Mouse (Mus musculus): ENCODE results near the gene Cryga. TPM values are rescaled to one million over a fixed set of nuclear protein-coding genes. Genes with fewer than 3 reads are reported as not detected.
"Not testable (repeated sequence)": the region's sequence is repeated elsewhere in the genome, so short reads cannot be mapped to it uniquely, and the experiment has no call there.

The Cryga gene
- total RNA-seq, 2 experiments from 2014 or later: not detected

GRCm38 (mm10) chr1:65107654-65108279 lies 4.6 kb upstream of the Cryga start:
- no peak for ATAC-seq (replicated peaks; ENCODE audit: low FRiP score, low TSS enrichment, poor library complexity, severe bottlenecking)

GRCm38 (mm10) chr1:65096953-65097352 lies 6.2 kb downstream of the Cryga start:
- no peak for ATAC-seq (replicated peaks; ENCODE audit: low FRiP score, low TSS enrichment, poor library complexity, severe bottlenecking)

DNA sequence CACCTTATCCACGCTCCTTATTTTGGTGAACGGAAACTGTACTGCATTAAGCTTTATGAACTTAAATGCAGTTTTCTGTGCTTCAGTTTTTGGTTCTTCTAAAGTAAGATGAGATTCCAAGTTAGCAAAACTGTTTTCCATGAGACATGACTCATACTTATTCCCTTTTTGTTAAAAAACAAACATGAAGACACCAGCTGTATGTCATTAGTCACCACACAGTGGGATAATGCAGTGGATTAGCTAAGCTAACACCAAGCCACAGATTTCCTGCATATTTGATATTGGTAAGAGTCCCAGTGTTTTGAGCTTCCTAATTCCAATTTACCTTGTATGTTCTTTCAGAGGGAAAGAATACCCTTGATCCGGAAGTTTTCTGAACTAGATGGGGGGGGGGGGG lies 11.6 kb downstream of the Cryga start:
- no peak for ATAC-seq (replicated peaks; ENCODE audit: low FRiP score, low TSS enrichment, poor library complexity, severe bottlenecking)

GRCm38 (mm10) chr1:65090370-65090769 lies 12.8 kb downstream of the Cryga start:
- no peak for ATAC-seq (replicated peaks; ENCODE audit: low FRiP score, low TSS enrichment, poor library complexity, severe bottlenecking)

DNA sequence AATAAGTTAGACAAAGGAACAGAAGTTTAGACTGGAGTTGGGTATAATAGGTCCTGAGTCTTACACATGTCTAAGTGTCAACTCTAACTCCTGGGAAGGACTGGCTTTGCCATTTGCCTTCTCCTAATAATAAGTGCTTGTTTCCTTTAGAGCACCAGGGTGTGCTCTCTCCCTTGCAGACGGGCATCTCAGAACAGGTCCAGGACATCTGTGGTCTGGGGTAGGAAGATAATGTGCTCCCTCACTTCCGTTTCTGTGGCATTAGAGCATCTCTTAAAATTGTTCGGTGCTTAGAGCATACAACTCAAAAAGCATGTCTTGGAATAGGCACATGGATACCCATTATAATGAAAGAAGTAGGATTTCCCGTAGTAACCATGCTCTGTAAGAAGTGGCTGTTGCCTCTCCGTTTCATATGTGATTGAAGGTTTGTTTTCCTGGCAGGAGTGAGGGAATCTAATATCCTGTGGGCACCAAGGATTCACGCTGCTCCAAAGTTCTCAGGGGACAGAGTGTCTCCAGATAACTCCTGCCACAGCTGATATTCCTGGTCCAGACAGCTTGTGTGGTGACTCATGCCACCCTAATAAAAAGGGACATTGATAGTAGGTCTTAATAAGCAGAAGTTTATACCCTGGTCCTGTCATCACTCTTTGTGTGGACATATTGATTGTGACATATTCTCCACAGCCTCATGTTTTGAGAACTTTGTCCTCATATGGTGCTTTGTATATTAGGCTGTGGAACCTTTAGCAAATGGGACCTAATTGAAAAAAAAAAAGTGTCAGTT lies 14.4 kb downstream of the Cryga start:
- no peak for ATAC-seq (replicated peaks; ENCODE audit: low FRiP score, low TSS enrichment, poor library complexity, severe bottlenecking)

DNA sequence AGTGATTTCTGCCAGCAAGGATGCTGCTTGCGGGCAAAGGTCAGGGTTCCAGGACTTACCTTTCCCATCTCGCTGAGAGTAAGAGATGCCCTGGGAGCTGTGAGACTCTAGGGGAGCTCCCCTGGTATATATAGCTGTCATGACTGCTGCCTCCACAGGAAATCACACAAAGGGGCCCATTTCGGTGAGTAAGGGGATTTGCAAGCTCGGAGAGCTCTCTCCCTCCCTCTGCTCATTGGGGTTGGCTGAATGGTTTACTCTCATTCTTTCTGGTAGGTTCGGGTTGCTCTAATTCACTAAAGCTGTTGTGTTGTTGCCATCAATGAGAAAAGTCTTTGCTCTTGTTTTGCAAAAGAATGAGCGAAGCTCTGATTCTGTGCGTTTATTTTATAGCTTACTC lies 21.0 kb downstream of the Cryga start, which contains the start of gene Crygb:
Crygb (minus strand) TSS at position 101 of the 400 bp plus-strand sequence.
- no peak for ATAC-seq (replicated peaks; ENCODE audit: low FRiP score, low TSS enrichment, poor library complexity, severe bottlenecking)

- ATAC-seq (replicated peaks; ENCODE audit: low FRiP score, low TSS enrichment, poor library complexity, severe bottlenecking): no peak
Observed at GRCm38 (mm10) chr1:65075607-65076006, 27.6 kb downstream of the Cryga start.

GRCm38 (mm10) chr1:65073589-65073988 lies 29.6 kb downstream of the Cryga start, which contains the start of gene Crygc:
TSS of gene Crygc (minus strand) at chr1:65073689.
- no peak for ATAC-seq (replicated peaks; ENCODE audit: low FRiP score, low TSS enrichment, poor library complexity, severe bottlenecking)

GRCm38 (mm10) chr1:65067842-65068241 lies 35.3 kb downstream of the Cryga start:
- ATAC-seq (replicated peaks; ENCODE audit: low FRiP score, low TSS enrichment, poor library complexity, severe bottlenecking): no peak

DNA sequence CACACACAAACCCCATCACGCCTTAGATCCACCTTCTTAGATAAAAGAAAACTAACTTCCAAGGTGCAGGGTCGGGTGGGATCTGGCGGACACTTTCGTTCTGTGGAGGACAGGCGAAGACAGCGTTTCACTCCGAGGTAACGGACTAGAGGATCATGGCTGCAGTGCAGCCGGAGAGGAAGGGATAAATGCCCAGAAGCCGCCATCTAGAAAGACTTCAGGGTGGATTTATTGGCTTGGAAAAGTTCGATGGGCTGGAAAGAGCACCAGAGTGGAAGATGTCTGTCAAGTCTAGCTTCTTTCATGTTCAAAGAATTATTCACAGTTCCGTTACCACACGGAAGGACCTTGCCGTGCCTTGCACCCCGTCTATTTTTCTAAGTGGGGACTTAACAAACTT lies 39.0 kb downstream of the Cryga start:
- no peak for ATAC-seq (replicated peaks; ENCODE audit: low FRiP score, low TSS enrichment, poor library complexity, severe bottlenecking)

DNA sequence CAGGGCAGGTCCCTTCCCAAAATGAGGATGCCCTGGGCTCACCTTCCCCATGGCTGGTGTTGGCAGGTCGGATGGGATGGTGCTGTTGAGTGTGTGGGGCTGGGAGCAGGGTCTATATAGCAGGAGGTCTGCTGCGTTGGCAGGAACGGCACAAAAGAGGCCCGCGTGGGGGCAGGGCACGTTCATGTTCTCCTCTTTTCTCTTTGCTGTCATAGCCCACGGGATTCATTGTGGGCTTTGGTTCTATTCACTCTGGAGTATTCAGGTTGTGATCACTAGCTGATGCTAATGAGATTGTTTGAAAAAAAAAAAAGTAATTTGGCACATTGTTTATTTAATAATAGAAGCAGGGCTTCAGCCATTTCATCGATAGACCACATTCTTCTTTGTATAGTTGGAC lies 39.8 kb downstream of the Cryga start, which contains the start of gene Crygd:
Crygd (minus strand) TSS at position 101 of the 400 bp plus-strand sequence.
- no peak for ATAC-seq (replicated peaks; ENCODE audit: low FRiP score, low TSS enrichment, poor library complexity, severe bottlenecking)

GRCm38 (mm10) chr1:65052140-65052539 lies 51.0 kb downstream of the Cryga start:
- no peak for ATAC-seq (replicated peaks; ENCODE audit: low FRiP score, low TSS enrichment, poor library complexity, severe bottlenecking)

DNA sequence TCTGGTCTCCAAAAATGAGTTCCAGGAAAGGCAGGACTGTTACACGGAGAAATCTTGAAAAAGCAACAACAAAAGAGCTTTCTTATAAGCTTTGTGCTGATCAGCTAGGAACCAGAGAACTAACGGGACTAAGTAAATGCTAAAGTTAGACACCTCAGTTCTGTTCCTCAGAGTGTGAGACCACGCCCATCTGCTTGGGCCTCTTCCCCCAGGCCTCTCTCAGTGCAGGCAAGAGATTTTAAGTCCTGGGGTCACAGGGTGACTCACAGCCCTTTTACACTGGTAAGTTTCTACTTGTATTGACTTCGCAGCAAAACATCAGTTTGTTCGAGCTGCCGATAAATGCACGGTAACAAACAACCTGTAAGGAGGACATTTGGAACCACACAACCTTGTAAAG lies 51.5 kb downstream of the Cryga start:
- no peak for ATAC-seq (replicated peaks; ENCODE audit: low FRiP score, low TSS enrichment, poor library complexity, severe bottlenecking)

- ATAC-seq (replicated peaks; ENCODE audit: low FRiP score, low TSS enrichment, poor library complexity, severe bottlenecking): not testable (repeated sequence)
Observed at GRCm38 (mm10) chr1:65050952-65051351, 52.2 kb downstream of the Cryga start, which contains the start of gene Cryge. TSS of gene Cryge (minus strand) at chr1:65051149.

Other genes with a start within 250 kb of the Cryga start
- 4.3 and 8.1 TPM in 2 replicates for gene Plekhm3, start 146.5 kb downstream of the Cryga start, total RNA-seq (2014; fragmentation: Nextera tagmentation)
- 1.8 and 5.6 TPM in 2 replicates for gene Plekhm3, start 146.5 kb downstream of the Cryga start, total RNA-seq (2017)
- gene Akr1cl, start 70.6 kb downstream of the Cryga start, total RNA-seq (2014; fragmentation: Nextera tagmentation): not detected in 2 replicates
- gene Akr1cl, start 70.6 kb downstream of the Cryga start, total RNA-seq (2017): not detected in 2 replicates
- gene Cryge, start 52.2 kb downstream of the Cryga start, total RNA-seq (2014; fragmentation: Nextera tagmentation): not detected in 2 replicates
- gene Cryge, start 52.2 kb downstream of the Cryga start, total RNA-seq (2017): not detected in 2 replicates
- not detected in 2 replicates for gene Crygd, start 39.9 kb downstream of the Cryga start, total RNA-seq (2014; fragmentation: Nextera tagmentation)
- not detected in 2 replicates for gene Crygd, start 39.9 kb downstream of the Cryga start, total RNA-seq (2017)
- gene Crygc, start 29.7 kb downstream of the Cryga start, total RNA-seq (2014; fragmentation: Nextera tagmentation): not detected in 2 replicates
- not detected in 2 replicates for gene Crygc, start 29.7 kb downstream of the Cryga start, total RNA-seq (2017)
- gene Crygb, start 21.1 kb downstream of the Cryga start, total RNA-seq (2014; fragmentation: Nextera tagmentation): not detected in 2 replicates
- not detected in 2 replicates for gene Crygb, start 21.1 kb downstream of the Cryga start, total RNA-seq (2017)
- gene Gm28845, start 16.2 kb upstream of the Cryga start, total RNA-seq (2014; fragmentation: Nextera tagmentation): not detected in 2 replicates
- gene Gm28845, start 16.2 kb upstream of the Cryga start, total RNA-seq (2017): not detected in 2 replicates
- gene D630023F18Rik, start 19.8 kb upstream of the Cryga start, total RNA-seq (2014; fragmentation: Nextera tagmentation): not detected in 2 replicates
- not detected in 2 replicates for gene D630023F18Rik, start 19.8 kb upstream of the Cryga start, total RNA-seq (2017)
- gene Idh1, start 83.1 kb upstream of the Cryga start, total RNA-seq (2014; fragmentation: Nextera tagmentation): 5.7 and 12.6 TPM in 2 replicates
- 5.3 and 21.9 TPM in 2 replicates for gene Idh1, start 83.1 kb upstream of the Cryga start, total RNA-seq (2017)
- 15.4 and 38.5 TPM in 2 replicates for gene Pikfyve, start 83.3 kb upstream of the Cryga start, total RNA-seq (2014; fragmentation: Nextera tagmentation)
- gene Pikfyve, start 83.3 kb upstream of the Cryga start, total RNA-seq (2017): 23.1 and 24.2 TPM in 2 replicates
- gene Pth2r, start 178.7 kb upstream of the Cryga start, total RNA-seq (2014; fragmentation: Nextera tagmentation): not detected in 2 replicates
- not detected in 2 replicates for gene Pth2r, start 178.7 kb upstream of the Cryga start, total RNA-seq (2017)